Mouse (Mus musculus): ENCODE data around the gene Ddb1.

DNA sequence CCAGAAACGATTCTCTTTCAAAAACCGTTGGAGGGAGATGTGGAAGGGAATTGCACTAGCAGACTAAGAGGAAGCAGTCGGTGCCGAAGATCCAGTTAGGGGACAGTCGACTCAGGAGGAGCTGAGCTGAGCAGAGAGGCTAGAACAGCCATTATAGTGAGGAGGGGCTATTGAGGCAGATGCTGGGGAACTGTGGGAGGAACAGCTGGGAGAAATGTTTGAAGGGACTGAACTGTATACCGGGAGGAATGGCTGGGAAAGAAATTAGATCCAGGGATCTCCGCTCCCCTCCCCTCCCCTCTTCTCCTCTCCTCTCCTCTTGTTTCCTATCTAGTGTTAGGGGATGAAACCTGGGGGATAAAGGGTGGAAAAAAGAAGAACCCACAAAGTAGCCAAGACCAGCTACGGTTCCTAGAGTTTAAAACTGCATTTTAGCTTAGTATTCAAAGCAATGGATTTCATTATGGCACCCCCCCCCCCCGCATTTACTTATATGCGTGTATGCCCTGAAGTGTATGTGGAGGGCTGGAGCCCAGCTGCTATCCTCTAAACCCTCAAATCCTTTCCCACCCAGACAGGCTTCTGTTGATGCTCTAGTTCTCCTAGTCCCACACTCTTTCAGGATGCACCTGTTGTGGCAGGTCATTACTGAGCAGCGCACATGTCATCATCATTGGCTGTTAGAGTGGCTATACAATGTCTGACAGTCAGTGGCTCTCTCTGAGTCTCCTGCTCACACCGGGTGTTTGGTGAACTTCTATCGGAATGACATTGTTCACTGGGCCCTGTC, 35.7 kb downstream of the Ddb1 start:
- no peak for TF ChIP-seq POLR2A (IDR thresholded peaks at IDR 0.05; ENCODE audit: low read depth, low read length)
- TF ChIP-seq CTCF (IDR thresholded peaks at IDR 0.05; ENCODE audit: extremely low read depth, insufficient read depth, insufficient read length, insufficient replicate concordance) = no peak
